Mouse (Mus musculus): ENCODE measurements around the gene Nrxn1. TPM values are rescaled to one million over a fixed set of nuclear protein-coding genes. Genes with fewer than 3 reads are reported as not detected.

Nrxn1 gene
- polyA plus RNA-seq, 1 experiment = 0.56 TPM

GRCm38 (mm10) chr17:90382496-90383443 lies 710.1 kb downstream of the Nrxn1 start:
- no peak overlapping the region for H3K27ac ChIP-seq (ENCODE audit: insufficient read depth, low read depth, low read length)
- DNase-seq = no peak
- TF ChIP-seq CTCF (conservative IDR thresholded peaks at IDR 0.05; ENCODE audit: insufficient read depth, insufficient read length, low read depth, low read length) = no peak
- no peak for TF ChIP-seq POLR2A (IDR thresholded peaks at IDR 0.05; ENCODE audit: low read depth, low read length)
- H3K36me3 ChIP-seq (ENCODE audit: control insufficient read depth, insufficient read depth, low read length) = no peaks in the 10 kb centered on the region
- 22% methylated on average over 5 of the region's 5 CpGs for WGBS
- no peaks in the 10 kb centered on the region for H3K27me3 ChIP-seq (replicated peaks; ENCODE audit: control insufficient read depth, insufficient read depth, low read length)
- no peak overlapping the region for H3K4me3 ChIP-seq (ENCODE audit: insufficient read depth, low read depth, low read length)
- no peaks in the 10 kb centered on the region for H3K4me1 ChIP-seq (ENCODE audit: control insufficient read depth, insufficient read depth, low read length)

DNA sequence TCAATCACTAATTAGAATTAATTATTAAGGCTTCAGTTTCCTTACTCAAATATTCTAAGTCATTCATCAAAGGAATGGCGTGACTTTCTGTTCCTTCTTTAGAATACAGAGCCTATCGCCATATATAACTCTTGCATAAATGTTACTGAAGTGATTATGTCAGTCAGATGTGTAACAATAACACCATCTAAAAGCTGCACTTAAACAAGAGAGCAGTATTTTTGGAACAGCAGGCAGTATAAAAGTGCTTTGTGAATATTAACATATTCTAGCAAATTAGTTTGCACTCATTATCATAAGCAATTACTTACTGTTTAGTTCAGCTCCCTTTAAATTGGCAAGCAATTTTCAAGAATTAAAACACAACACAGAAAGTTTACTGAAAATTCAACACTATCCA lies 716.3 kb downstream of the Nrxn1 start:
- Histone ChIP-seq H3K27me3 (replicated peaks; ENCODE audit: control insufficient read depth, insufficient read depth, low read length) (no peaks in the 10 kb centered on the region), H3K36me3 (ENCODE audit: control insufficient read depth, insufficient read depth, low read length) (no peaks in the 10 kb centered on the region), H3K27ac (ENCODE audit: insufficient read depth, low read depth, low read length) (no peak overlapping the region), H3K4me3 (ENCODE audit: insufficient read depth, low read depth, low read length) (no peak overlapping the region), H3K4me1 (ENCODE audit: control insufficient read depth, insufficient read depth, low read length) (no peaks in the 10 kb centered on the region)
- no peak for TF ChIP-seq POLR2A (IDR thresholded peaks at IDR 0.05; ENCODE audit: low read depth, low read length)
- no peak for TF ChIP-seq CTCF (conservative IDR thresholded peaks at IDR 0.05; ENCODE audit: insufficient read depth, insufficient read length, low read depth, low read length)
- WGBS = 74% methylated on average over 2 of the region's 2 CpGs
- DNase-seq = no peak

DNA sequence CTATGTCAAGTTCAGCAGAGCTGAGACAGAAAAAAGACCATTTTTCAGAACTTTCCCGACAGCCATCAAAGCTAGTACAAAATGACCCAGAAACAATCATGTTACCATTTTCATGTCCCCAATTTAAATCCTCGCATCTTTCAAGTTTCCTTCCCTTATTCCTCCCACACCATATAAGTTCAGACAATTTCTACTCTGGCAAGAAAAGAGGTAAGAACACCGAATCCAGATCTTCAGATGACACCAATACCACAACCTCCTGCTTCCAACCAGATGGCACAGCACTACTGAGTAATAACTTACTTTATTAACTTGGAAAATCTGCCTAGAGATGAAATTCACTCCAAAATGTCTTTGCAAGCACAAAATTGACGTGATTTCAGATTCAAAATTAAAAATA lies 730.7 kb downstream of the Nrxn1 start:
- no peaks in the 10 kb centered on the region for H3K36me3 ChIP-seq (ENCODE audit: control insufficient read depth, insufficient read depth, low read length)
- H3K27me3 ChIP-seq (replicated peaks; ENCODE audit: control insufficient read depth, insufficient read depth, low read length) = no peaks in the 10 kb centered on the region
- DNase-seq = no peak
- H3K4me3 ChIP-seq (ENCODE audit: insufficient read depth, low read depth, low read length) = no peak overlapping the region
- 77% methylated on average over 4 of the region's 4 CpGs for WGBS
- H3K27ac ChIP-seq (ENCODE audit: insufficient read depth, low read depth, low read length) = no peak overlapping the region
- TF ChIP-seq CTCF (conservative IDR thresholded peaks at IDR 0.05; ENCODE audit: insufficient read depth, insufficient read length, low read depth, low read length) (no peak), POLR2A (IDR thresholded peaks at IDR 0.05; ENCODE audit: low read depth, low read length) (no peak)
- H3K4me1 ChIP-seq (ENCODE audit: control insufficient read depth, insufficient read depth, low read length) = no peaks in the 10 kb centered on the region

DNA sequence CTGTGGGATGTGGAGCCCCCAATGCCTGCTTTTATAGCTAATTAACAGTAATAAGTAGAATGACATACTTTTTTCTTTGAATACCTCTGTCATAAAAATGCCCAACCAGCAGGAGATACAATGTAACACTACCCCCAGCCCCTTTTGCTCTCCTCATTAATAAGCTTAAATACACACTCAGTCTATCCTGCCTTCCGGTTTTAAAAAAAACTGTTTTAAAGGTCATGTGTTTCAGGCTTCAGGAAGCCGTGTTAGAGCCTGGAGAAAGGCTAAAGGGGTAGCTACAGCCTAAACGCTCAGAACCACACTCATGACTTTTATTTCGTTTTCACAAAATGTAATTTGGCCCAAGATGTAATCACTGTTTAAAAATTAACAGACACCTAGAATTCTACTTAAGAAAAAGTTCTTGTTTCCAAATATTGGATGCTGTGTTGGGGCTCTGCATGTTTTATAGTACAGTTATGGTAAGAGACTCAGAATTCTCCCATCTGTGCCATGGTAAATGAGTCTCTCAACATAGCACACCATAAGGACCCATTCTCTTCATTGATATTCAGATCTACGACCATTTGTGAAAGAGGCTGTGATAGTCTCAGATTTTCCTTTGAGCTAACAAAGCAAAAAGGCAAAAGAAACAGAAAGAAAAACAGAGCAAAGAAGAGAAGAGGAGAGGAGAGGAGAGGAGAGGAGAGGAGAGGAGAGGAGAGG lies 743.3 kb downstream of the Nrxn1 start:
- TF ChIP-seq POLR2A (IDR thresholded peaks at IDR 0.05; ENCODE audit: low read depth, low read length) = no peak
- TF ChIP-seq CTCF (conservative IDR thresholded peaks at IDR 0.05; ENCODE audit: insufficient read depth, insufficient read length, low read depth, low read length) = no peak
- Histone ChIP-seq H3K4me1 (ENCODE audit: control insufficient read depth, insufficient read depth, low read length) (no peaks in the 10 kb centered on the region), H3K27me3 (replicated peaks; ENCODE audit: control insufficient read depth, insufficient read depth, low read length) (no peaks in the 10 kb centered on the region), H3K36me3 (ENCODE audit: control insufficient read depth, insufficient read depth, low read length) (no peaks in the 10 kb centered on the region), H3K4me3 (ENCODE audit: insufficient read depth, low read depth, low read length) (no peak overlapping the region), H3K27ac (ENCODE audit: insufficient read depth, low read depth, low read length) (no peak overlapping the region)
- DNase-seq = no peak
- WGBS = 29% methylated on average over 5 of the region's 5 CpGs

GRCm38 (mm10) chr17:90346735-90347475 lies 746.0 kb downstream of the Nrxn1 start:
- no peak for DNase-seq
- no peak overlapping the region for H3K27ac ChIP-seq (ENCODE audit: insufficient read depth, low read depth, low read length)
- no peak overlapping the region for H3K4me3 ChIP-seq (ENCODE audit: insufficient read depth, low read depth, low read length)
- WGBS = 58% methylated on average over 3 of the region's 3 CpGs
- H3K36me3 ChIP-seq (ENCODE audit: control insufficient read depth, insufficient read depth, low read length) = no peaks in the 10 kb centered on the region
- no peaks in the 10 kb centered on the region for H3K27me3 ChIP-seq (replicated peaks; ENCODE audit: control insufficient read depth, insufficient read depth, low read length)
- TF ChIP-seq CTCF (conservative IDR thresholded peaks at IDR 0.05; ENCODE audit: insufficient read depth, insufficient read length, low read depth, low read length) = no peak
- TF ChIP-seq POLR2A (IDR thresholded peaks at IDR 0.05; ENCODE audit: low read depth, low read length) = no peak
- no peaks in the 10 kb centered on the region for H3K4me1 ChIP-seq (ENCODE audit: control insufficient read depth, insufficient read depth, low read length)

- TF ChIP-seq POLR2A (IDR thresholded peaks at IDR 0.05; ENCODE audit: low read depth, low read length) (no peak), CTCF (conservative IDR thresholded peaks at IDR 0.05; ENCODE audit: insufficient read depth, insufficient read length, low read depth, low read length) (no peak)
- Histone ChIP-seq H3K4me1 (ENCODE audit: control insufficient read depth, insufficient read depth, low read length) (no peaks in the 10 kb centered on the region), H3K36me3 (ENCODE audit: control insufficient read depth, insufficient read depth, low read length) (no peaks in the 10 kb centered on the region), H3K27ac (ENCODE audit: insufficient read depth, low read depth, low read length) (no peak overlapping the region), H3K27me3 (replicated peaks; ENCODE audit: control insufficient read depth, insufficient read depth, low read length) (no peaks in the 10 kb centered on the region), H3K4me3 (ENCODE audit: insufficient read depth, low read depth, low read length) (no peak overlapping the region)
- 75% methylated on average over 1 of the region's 1 CpGs for WGBS
- no peak for DNase-seq
Observed at GRCm38 (mm10) chr17:90333445-90333844, 759.4 kb downstream of the Nrxn1 start.

Measured in kidney, adult 2 months (tissue).